Mouse (Mus musculus): ENCODE data around the gene Srd5a3. TPM values are rescaled to one million over a fixed set of nuclear protein-coding genes. Genes with fewer than 3 reads are reported as not detected.

The Srd5a3 gene
- total RNA-seq, 2 experiments from 2014 or later: 9.0 to 9.2 TPM

GRCm38 (mm10) chr5:76146401-76146800, 6.3 kb downstream of the Srd5a3 start:
- intact Hi-C loops (cut with DNase I): loop anchor here (10.0 kb wide), 1 partner anchor 388 kb away; no protein-coding TSS in a partner anchor
- DNase-seq: no peak

- intact Hi-C loops (cut with DNase I): loop anchor here (10.0 kb wide), 1 partner anchor 385 kb away; no protein-coding TSS in a partner anchor
- DNase-seq: no peak
Measured at GRCm38 (mm10) chr5:76149436-76149835, 9.4 kb downstream of the Srd5a3 start.

DNA sequence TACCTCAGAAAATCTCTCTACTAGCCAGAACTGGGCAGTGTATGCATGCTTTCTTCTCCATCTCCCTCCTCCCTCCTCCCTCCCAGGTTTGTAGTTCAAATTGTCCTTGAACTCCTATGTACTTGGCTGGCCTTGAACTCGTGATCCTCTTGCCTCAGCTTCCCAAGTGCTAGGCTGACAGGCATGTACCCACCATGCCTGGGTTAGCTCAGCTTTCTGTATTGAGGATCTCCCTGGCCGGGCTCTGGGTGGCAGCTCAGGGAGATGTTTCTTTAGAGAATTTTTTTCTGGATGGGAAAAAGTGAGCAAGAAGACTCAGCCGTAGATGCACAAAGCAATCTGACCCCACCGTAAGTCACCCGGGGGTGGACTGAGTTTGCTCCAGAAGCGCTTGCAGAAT, 12.9 kb downstream of the Srd5a3 start:
- intact Hi-C loops (cut with DNase I): no loop called here
- DNase-seq: no peak

GRCm38 (mm10) chr5:76153430-76153829, 13.4 kb downstream of the Srd5a3 start:
- intact Hi-C loops (cut with DNase I): no loop called here
- no peak for DNase-seq

DNA sequence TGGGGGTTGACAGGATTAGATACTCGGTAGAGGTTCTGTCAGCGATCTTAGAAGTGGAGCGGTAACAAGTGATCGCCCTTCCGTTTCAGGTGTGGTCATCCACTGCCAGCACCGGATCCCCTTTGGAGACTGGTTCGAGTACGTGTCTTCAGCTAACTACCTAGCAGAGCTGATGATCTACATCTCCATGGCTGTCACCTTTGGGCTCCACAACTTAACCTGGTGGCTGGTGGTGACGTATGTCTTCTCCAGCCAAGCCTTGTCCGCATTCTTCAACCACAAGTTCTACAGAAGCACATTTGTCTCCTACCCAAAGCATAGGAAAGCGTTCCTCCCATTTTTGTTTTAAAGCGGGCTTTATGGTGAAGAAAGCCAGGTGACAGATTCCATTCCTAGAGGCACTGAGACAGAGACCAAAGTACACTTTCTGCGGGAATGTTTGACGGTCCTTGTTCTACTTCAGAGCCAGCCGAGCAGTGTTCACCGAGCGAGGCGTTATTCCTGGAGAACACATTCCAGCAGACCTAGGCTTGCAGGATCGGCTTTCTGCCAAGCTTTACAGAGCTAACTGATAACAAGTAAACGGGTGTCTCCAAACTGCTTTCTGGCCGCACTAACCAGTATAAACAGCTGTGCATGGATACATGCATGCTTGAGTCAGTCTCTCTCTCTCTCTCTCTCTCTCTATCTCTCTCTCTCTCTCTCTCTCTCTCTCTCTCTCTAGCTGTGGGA, 14.5 kb downstream of the Srd5a3 start:
- DNase-seq: no peak
- intact Hi-C loops (cut with DNase I): no loop called here

DNA sequence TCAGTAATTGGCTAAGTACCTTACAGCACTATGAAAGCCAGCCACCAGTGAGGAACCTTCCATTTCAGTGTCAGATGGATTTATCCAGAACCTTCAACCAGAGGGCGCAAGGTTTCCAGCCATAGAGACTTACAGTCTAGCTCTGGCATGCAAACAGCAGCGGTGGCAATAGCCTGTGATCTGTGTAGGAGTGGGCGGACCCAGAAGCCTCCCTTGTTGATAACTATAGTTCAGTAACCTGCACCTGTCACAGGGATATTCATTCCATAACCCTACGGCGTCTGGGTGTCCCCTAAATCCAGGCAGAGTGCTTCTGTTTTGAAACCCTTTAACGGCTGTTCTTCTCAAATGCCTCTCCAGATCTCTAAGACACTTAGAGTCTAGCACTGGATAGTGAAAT, 19.5 kb downstream of the Srd5a3 start:
- DNase-seq: no peak
- intact Hi-C loops (cut with DNase I): no loop called here

DNA sequence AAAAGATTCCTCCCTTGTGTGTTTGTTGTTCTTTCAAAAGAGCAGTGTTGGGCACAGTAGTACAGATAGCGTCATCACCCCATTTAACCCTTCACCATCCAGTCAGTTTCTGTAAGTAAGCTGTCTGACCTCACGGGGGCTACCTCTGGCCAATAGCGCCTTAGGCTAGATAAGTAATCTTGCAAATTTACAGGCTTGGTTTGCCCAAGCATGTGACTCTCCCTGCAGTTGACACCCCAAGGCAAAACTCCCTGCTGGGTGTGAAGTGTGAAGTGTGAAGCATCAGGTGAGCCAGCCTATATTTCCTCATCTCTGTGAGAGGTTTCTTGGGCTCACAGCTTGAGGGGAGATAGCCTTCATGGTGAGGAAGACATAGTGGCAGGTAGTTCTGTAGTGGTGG, 20.0 kb downstream of the Srd5a3 start:
- no peak for DNase-seq
- intact Hi-C loops (cut with DNase I): no loop called here

- DNase-seq: no peak
- intact Hi-C loops (cut with DNase I): no loop called here
Measured at GRCm38 (mm10) chr5:76161491-76161890, 21.4 kb downstream of the Srd5a3 start.

DNA sequence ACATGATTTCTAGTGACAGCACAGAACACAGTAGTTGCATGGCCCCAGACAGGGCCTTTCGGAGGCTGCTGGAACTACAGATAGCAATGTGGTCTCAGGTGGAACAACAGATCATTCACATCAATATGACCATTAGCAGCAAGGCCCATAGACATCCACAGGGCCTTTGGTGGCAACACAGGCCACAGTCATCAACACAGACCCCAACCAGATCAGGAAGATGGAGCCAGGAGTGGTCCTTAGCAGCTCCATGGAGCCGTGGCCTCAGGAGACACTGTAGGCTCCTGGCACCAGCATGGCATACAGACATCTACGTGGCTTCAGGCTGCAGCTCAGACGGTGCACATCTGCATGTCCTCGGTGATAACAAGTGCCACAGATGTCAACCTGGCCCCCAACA, 22.9 kb downstream of the Srd5a3 start:
- intact Hi-C loops (cut with DNase I): no loop called here
- no peak for DNase-seq

DNA sequence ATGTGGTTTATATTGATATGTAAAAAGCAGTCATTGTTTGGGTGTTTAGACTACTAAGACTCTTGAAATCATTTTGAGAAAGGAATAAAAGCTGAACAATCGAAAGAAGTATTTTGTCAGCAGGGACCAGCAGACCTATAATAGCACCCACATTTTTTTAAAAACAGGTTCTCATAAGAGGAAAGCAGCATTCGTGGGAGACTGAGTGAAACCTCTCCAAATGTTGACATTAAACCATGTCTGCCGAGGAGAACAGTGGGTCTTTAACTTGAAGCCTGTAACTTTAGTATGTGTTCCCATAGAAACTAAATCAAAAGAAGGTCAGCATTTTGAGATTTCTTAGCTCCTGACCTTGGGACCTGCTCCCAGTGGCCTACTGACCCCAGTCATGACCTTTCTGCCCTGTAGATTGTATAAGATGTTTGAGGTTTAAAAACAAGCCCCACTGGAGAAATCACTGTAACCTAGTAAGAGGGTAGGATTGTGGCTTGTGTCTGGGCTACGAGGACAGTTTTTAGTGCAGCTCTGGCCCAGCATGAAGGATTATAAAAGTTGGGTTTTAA, 23.8 kb downstream of the Srd5a3 start:
- DNase-seq: no peak
- intact Hi-C loops (cut with DNase I): no loop called here

GRCm38 (mm10) chr5:76164827-76165226, 24.8 kb downstream of the Srd5a3 start:
- DNase-seq: no peak
- intact Hi-C loops (cut with DNase I): no loop called here

GRCm38 (mm10) chr5:76170522-76170921, 30.5 kb downstream of the Srd5a3 start:
- intact Hi-C loops (cut with DNase I): no loop called here

GRCm38 (mm10) chr5:76171039-76171438, 31.0 kb downstream of the Srd5a3 start:
- intact Hi-C loops (cut with DNase I): no loop called here

More at GRCm38 (mm10) chr5:76170522-76170921, 30.5 kb downstream of the Srd5a3 start:
- no peak for DNase-seq

GRCm38 (mm10) chr5:76175051-76175450, 35.0 kb downstream of the Srd5a3 start:
- intact Hi-C loops (cut with DNase I): no loop called here
- no peak for DNase-seq

More at GRCm38 (mm10) chr5:76171039-76171438, 31.0 kb downstream of the Srd5a3 start:
- DNase-seq: no peak

DNA sequence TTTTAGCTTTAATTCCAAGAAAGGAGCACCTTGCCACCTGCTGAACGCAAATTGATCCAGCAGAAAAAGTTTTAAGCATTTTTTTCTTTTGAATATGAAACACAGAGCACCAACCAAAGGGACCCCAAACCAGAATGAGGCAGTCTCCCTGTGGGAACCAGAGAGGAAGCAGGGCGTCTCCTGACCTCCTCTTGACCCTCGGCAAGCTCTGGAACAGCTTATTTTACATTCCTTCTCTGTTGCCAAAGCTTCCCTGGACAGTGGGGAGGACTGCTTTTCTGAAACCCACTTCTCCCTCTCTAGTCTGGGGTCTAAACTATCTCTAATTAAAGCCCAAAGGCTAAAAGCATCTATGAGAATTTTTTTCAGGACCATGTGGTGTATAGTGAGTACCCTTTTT, 36.3 kb downstream of the Srd5a3 start:
- no peak for DNase-seq
- intact Hi-C loops (cut with DNase I): no loop called here

- intact Hi-C loops (cut with DNase I): no loop called here
- DNase-seq: no peak
Measured at GRCm38 (mm10) chr5:76176841-76177240, 36.8 kb downstream of the Srd5a3 start.

GRCm38 (mm10) chr5:76177664-76178063, 37.6 kb downstream of the Srd5a3 start:
- no peak for DNase-seq
- intact Hi-C loops (cut with DNase I): no loop called here

DNA sequence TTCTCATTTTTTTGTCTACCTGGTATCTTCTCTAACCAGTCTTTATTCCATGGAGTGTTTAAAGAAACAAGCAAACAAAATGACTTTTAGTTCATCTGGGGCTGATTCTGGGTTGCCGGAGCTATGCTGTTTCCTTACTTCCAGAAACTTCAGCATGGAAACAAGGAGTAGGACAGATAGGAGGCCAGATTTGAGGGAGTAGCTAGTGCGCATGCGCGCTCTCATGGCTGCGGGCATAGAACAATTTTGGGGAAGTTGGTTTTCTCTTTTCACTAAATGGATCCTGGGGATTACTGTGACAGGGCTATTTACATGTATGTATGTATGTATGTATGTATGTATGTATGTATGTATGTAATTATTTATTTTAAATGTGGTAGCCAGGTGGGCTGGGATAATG, 39.1 kb downstream of the Srd5a3 start:
- intact Hi-C loops (cut with DNase I): no loop called here
- DNase-seq: no peak

GRCm38 (mm10) chr5:76179791-76180190, 39.7 kb downstream of the Srd5a3 start:
- intact Hi-C loops (cut with DNase I): no loop called here
- DNase-seq: no peak

- intact Hi-C loops (cut with DNase I): no loop called here
- DNase-seq: no peak
Measured at GRCm38 (mm10) chr5:76182326-76182725, 42.3 kb downstream of the Srd5a3 start.

DNA sequence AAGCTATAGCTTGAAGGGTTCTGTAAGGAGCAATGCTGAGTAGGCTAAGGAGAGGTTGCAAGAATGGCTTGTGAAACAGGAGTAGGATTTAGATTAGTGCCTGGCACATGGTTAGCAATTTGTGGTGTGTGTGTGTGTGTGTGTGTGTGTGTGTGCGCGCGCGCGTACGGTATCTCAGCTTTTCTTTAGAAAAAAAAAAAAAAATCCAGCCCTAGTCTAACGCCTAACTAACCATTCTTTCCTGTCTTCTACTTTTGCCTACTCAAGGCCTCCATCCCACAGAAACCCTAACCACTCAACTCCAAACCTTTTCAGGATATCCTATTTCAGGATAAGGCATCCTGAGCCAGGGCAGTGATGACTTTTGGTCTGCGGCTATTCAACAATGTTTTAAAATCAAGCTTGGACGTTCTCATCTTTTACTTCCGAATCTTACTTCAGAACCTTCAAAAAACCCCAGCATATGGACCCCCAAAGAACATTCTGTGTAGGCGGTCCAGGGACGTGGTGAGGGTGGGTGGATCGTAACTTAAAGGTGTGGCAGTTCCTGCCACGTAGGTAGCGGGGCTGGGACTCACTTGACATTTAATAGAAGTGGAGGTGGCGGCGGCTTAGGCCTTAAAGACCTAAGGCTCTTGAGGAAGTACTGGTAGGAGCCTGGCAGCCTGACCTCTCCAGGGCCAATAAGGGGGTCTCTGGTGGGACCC, 43.1 kb downstream of the Srd5a3 start:
- intact Hi-C loops (cut with DNase I): no loop called here
- no peak for DNase-seq
